Mouse (Mus musculus): ENCODE results near the gene Kif27.
A peak's percentile ranks its signal among the peaks of the same experiment; 100 is the strongest.

GRCm38 (mm10) chr13:58314991-58315390, 43.9 kb downstream of the Kif27 start:
- TF ChIP-seq POLR2A (IDR thresholded peaks at IDR 0.05; ENCODE audit: insufficient read depth, low read length) (no peak), CTCF (IDR thresholded peaks at IDR 0.05; ENCODE audit: low read depth, low read length) (peak; percentile 39)
